Mouse (Mus musculus) CH12F3 (cell line): ENCODE results near the gene Kcnip3.

Source experiments
- in situ Hi-C: fragments of 300-500 bp; cut with MboI; formaldehyde crosslinking; loops from 2 replicates; pipeline ENCODE4 v1.14.3; 2020; ENCODE audit warnings: low sequenced_read_pairs

Gene Kcnip3

GRCm38 (mm10) chr2:127522006-127522441, at the start of gene Kcnip3:
TSS of gene Kcnip3 (minus strand) at chr2:127522094.
- in situ Hi-C loops: no loop called here

- in situ Hi-C loops: no loop called here
These were observed 37.4 kb upstream of the Kcnip3 start for GRCm38 (mm10) chr2:127559070-127559966.

- in situ Hi-C loops: no loop called here
These were observed 29.2 kb upstream of the Kcnip3 start for GRCm38 (mm10) chr2:127551078-127551477.

GRCm38 (mm10) chr2:127550446-127550845, 28.6 kb upstream of the Kcnip3 start:
- in situ Hi-C loops: no loop called here

GRCm38 (mm10) chr2:127549711-127550110, 27.8 kb upstream of the Kcnip3 start:
- in situ Hi-C loops: loop anchor here (5.0 kb wide), 1 partner anchor 42 kb away; no protein-coding TSS in a partner anchor

GRCm38 (mm10) chr2:127548342-127549074, 26.6 kb upstream of the Kcnip3 start:
- in situ Hi-C loops: loop anchor here (5.0 kb wide), 1 partner anchor 41 kb away; no protein-coding TSS in a partner anchor

GRCm38 (mm10) chr2:127541697-127542096, 19.8 kb upstream of the Kcnip3 start:
- in situ Hi-C loops: no loop called here

- in situ Hi-C loops: no loop called here
These were observed 19.3 kb upstream of the Kcnip3 start, which contains the start of gene Prom2 for GRCm38 (mm10) chr2:127541185-127541584. TSS of gene Prom2 (minus strand) at chr2:127541467.

- in situ Hi-C loops: no loop called here
These were observed 17.6 kb upstream of the Kcnip3 start for GRCm38 (mm10) chr2:127539494-127539893.

- in situ Hi-C loops: no loop called here
These were observed 15.7 kb upstream of the Kcnip3 start for GRCm38 (mm10) chr2:127537548-127537947.

- in situ Hi-C loops: no loop called here
These were observed 13.5 kb upstream of the Kcnip3 start for GRCm38 (mm10) chr2:127535363-127535762.

GRCm38 (mm10) chr2:127532379-127532778, 10.5 kb upstream of the Kcnip3 start:
- in situ Hi-C loops: no loop called here

- in situ Hi-C loops: no loop called here
These were observed 9.7 kb upstream of the Kcnip3 start for GRCm38 (mm10) chr2:127531592-127531991.

GRCm38 (mm10) chr2:127530418-127530817, 8.5 kb upstream of the Kcnip3 start:
- in situ Hi-C loops: no loop called here

GRCm38 (mm10) chr2:127525004-127525775, 3.3 kb upstream of the Kcnip3 start:
- in situ Hi-C loops: no loop called here

GRCm38 (mm10) chr2:127523950-127524729, 2.2 kb upstream of the Kcnip3 start:
- in situ Hi-C loops: no loop called here

GRCm38 (mm10) chr2:127521172-127522005, 505 bp downstream of the Kcnip3 start:
- in situ Hi-C loops: no loop called here

- in situ Hi-C loops: no loop called here
These were observed 1.8 kb downstream of the Kcnip3 start for GRCm38 (mm10) chr2:127520123-127520522.

GRCm38 (mm10) chr2:127519308-127519707, 2.6 kb downstream of the Kcnip3 start:
- in situ Hi-C loops: no loop called here
